Mouse (Mus musculus): ENCODE measurements around the gene Mphosph9.

- TF ChIP-seq CTCF (IDR thresholded peaks at IDR 0.05; ENCODE audit: extremely low read depth, insufficient read depth, insufficient read length, insufficient replicate concordance) = no peak
- TF ChIP-seq POLR2A (IDR thresholded peaks at IDR 0.05; ENCODE audit: low read depth, low read length) = no peak
Measured at GRCm38 (mm10) chr5:124364173-124364918, 36.6 kb upstream of the Mphosph9 start.

All from spleen, adult 2 months (tissue).